Mouse (Mus musculus) adrenal gland, adult 2 months (tissue): Measurements from ENCODE around the gene Agap2. TPM values are rescaled to one million over a fixed set of nuclear protein-coding genes. Genes with fewer than 3 reads are reported as not detected.

ENCODE experiments used
- DNase-seq: peaks from one replicate; pipeline ENCODE4 v3.0.0; 2021
- long read RNA-seq: library from polyadenylated mRNA; stranded (forward); transcript quantifications from one replicate; pipeline ENCODE4 v2.0.0, GENCODE M21; 2021
- polyA plus RNA-seq: library from polyadenylated mRNA; depleted of rRNA; stranded (reverse); fragments of >200 nt; gene quantifications from 2 replicates; pipeline ENCODE4 v1.2.3, GENCODE M21; 2012; rRNA removed
- total RNA-seq, 2 experiments: library from RNA; stranded (reverse); gene quantifications; 2 replicates each; pipeline ENCODE4 v1.2.3; 2021

Gene Agap2
- total RNA-seq (1 to 10 TPM; 2.2 to 3.8 TPM), polyA plus RNA-seq (8.7 and 9.8 TPM in 2 replicates)
- long read RNA-seq: 0 reads

DNA sequence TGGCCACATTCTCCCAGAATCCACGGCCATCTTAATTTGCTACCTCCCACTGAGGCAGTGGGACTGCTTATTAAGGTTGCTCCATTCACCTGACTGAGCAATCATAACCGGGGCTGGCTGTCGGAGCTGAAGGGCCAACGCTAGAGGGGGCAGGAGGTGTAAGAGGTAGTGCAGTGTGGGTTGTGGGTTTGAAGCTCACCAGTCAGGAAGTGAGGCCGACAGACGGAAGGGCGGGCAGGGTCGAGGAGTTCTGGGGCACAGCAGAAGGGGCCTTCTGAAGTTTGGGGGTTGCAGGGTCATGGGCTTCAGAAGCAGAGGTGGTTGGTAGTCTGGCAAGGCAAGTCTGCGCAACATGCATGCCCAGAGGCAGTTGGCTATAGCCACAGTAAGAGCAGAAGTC lies at the start of gene Agap2:
TSS of gene Agap2 (plus strand) at position 205 of the 400 bp plus-strand sequence.
- no peak for DNase-seq

- peak; percentile 94 for DNase-seq
Observed at GRCm38 (mm10) chr10:127030336-127031296, 44.5 kb upstream of the Agap2 start, which contains the start of gene Tsfm. Gene Tsfm (minus strand): TSS chr10:127030840.

- no peak for DNase-seq
Observed at GRCm38 (mm10) chr10:127033301-127033741, 41.8 kb upstream of the Agap2 start.

DNA sequence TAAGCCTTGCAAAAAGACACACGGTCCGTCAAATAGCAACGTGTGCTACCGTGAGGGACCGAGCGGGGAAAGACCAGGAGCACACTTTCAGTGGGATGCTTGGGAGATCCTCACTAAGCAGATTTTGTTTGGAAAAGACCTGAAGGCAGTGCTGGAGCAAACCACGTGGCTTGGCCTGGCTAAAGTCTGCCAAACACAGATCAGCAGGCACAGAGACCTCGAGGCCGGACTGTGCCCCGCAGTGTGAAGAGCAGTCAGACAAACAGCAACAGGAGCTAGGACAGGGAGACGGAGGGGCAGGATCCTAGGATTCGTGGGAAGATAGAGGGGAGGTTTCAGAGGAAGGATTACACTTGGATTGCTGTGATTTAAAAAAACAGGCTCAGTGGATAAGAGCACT lies 38.8 kb upstream of the Agap2 start:
- DNase-seq: no peak

- DNase-seq: no peak
Observed at GRCm38 (mm10) chr10:127037641-127038040, 37.4 kb upstream of the Agap2 start.

DNA sequence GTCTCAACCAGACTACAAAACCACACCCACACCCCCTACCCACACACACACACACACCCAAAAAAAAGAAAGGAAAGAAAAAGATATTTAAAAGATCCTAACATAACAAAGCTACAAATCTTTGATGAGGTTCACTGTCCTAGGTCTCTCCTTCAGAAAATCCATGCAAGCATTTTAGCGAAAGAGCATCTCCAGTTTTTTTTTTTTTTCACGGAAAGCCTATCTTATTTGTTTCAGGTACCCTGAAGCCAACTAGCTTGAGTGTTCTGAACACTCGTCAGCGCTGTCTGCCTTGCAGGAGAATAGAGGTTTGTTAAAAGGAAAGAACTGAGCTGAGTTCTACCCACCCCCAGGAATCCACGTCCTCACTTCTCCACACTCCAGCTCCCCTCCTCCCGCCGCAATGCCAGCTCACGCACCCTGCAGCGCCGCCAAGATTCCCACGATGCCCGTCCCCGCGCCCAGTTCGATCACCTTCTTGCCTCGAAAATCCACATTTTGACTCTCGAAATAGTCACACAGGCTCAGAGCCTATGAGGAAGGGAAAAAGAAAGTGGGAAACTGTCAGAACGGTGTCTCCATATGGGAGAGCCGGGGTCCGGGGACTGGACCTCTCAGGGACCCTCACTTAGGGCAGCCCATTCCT lies 34.4 kb upstream of the Agap2 start:
- no peak for DNase-seq

DNA sequence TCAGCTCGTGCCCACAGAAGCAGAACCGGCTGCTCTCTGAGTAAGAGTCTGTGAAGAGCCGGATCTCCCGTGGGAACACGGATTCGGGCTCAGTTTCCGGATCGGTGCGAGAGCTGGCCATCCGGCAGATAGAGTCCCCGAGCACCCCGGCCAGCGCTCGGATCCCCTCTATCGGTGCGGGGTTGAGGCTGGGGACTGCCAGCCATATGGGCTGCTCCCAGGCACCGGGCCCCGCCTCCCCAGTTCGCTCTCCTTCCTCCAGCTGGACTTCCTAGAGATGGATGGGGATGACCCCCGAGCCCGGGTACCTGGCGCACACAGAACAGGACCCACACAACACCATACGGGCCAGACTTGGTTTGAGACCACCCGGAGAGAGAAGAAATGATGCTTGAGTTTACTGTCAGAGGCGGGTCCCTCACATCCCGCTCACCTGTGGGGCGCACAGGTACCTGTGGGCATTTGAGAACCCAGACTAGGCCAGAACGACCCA lies 33.8 kb upstream of the Agap2 start, which contains the start of the genes Mettl1 and Eef1akmt3:
TSS of gene Mettl1 (plus strand) at position 141 of the 493 bp plus-strand sequence.
TSS of gene Eef1akmt3 (minus strand) at position 240 of the 493 bp plus-strand sequence.
- peak; percentile 63 for DNase-seq

DNA sequence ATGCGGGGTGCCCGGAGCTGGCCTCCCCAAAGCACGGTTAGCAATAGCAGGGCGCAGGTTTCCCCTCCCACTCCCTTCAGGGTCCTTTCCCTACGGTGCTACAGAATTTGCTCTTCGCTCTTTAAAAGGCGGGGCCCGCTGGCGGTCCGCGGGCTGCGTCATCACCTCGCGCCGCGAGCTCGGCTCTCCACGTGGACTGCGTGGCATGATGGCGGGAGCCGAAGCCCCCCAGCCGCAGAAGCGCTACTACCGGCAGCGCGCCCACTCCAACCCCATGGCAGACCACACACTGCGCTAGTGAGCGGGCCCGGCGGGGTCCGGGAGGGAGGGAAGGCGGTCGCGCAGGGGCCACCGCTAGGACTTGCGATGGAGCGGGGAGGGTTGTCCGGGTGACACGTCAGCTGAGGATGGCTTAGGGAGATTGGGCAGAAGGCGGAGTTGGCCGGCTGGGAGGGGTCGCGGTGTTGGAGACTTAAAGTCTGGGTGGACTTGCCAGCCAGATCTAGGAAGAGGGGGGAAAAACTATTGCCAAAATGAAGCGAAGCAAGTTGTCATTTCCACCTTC lies 33.2 kb upstream of the Agap2 start:
- peak; percentile 92 for DNase-seq

GRCm38 (mm10) chr10:127042468-127043115 lies 32.5 kb upstream of the Agap2 start:
- DNase-seq: no peak

- no peak for DNase-seq
Observed at GRCm38 (mm10) chr10:127043187-127043586, 31.9 kb upstream of the Agap2 start.

- no peak for DNase-seq
Observed at GRCm38 (mm10) chr10:127047954-127048353, 27.1 kb upstream of the Agap2 start, which contains the start of gene Cyp27b1. Gene Cyp27b1 (plus strand): TSS chr10:127048250.

DNA sequence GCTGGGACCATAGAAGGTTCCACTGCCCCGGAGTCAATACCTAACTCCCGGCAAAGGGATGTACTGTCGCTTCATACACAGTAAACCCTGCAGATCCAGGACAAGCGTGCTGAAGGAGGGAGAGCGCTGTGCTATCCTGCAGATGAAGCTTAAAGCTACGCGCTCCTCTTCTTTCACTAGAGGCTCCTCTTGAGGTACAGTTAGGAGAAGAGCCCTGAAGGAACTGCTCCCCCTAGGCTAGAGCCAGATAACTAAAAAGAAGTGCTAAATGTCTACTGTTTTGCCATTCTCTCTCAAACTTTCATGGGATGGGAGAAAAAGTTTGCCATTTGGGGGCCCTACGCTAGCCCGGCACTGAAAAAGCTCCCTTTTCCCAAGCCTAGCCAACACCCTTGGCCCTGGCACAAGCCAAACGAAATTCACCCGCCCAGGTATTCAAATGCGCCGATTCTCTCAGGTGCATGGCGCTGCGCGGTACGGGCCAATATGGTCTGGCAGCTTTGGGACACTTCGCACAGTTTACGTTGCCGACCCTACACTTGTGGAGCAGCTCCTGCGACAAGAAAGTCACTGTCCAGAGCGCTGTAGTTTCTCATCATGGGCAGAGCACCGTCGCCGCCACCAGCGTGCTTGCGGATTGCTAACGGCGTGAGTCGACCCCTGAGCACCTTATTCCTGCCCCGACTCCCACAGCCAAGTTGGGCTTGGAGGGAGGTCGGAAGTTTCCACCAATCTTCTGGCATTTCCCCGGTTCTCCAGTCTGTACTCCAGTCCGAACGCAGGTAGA lies 26.3 kb upstream of the Agap2 start:
- DNase-seq: no peak

DNA sequence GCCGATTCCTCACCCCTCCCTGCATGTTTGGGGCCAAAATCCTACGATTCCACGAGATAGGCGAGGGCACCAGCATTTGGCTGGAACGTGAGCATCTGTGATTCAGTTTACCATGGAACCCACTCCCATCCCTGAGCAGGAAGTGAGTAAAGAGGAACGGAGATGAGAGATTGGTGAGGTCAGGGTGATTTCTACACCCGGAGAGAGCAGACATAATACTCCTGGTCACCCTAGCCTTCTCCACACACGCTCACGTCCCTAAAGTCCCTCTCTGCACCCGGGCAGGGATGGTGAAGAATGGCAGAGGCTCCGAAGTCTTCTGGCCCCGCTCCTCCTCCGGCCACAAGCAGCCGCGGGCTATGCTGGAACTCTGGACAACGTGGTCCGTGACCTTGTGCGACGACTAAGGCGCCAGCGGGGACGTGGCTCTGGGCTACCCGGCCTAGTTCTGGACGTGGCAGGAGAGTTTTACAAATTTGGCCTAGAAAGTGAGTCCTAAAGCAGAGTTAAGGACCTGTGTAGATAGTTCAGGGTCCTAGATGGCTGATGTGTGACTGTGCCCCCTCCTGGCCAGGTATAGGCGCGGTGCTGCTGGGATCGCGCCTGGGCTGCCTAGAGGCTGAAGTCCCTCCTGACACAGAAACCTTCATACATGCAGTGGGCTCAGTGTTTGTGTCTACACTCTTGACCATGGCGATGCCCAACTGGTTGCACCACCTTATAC lies 25.5 kb upstream of the Agap2 start:
- DNase-seq: no peak

DNA sequence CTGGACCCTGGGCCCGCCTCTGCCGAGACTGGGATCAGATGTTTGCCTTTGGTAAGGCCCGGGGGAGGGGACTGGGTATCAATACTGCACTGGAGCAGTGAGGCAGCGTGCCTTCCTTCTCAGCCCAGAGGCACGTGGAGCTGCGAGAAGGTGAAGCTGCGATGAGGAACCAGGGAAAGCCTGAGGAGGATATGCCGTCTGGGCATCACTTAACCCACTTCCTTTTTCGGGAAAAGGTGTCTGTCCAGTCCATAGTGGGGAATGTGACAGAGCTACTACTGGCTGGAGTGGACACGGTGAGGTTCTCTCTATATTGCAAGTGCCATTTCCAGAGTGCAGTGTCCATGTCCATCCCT lies 25.0 kb upstream of the Agap2 start:
- no peak for DNase-seq

GRCm38 (mm10) chr10:127054646-127055045 lies 20.4 kb upstream of the Agap2 start:
- DNase-seq: no peak

DNA sequence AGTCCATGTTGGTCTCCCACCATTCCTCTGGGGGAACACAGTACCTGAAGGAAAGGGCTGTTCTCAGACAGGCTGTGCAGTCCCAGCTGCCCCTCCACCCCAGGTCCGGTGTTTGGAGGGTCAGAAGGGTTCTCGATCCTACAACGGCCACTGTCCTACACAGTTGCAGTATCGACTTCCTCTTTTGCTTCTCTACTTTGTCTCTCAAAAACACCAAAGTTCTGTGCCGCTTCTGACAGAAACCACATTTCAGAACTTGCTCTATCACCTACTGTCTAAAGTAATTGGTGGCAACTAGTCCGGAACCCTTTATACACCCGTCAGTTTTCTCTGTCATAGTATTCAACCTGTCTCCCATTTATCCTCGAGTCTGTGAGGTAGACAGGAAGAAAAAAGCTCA lies 19.7 kb upstream of the Agap2 start:
- no peak for DNase-seq

DNA sequence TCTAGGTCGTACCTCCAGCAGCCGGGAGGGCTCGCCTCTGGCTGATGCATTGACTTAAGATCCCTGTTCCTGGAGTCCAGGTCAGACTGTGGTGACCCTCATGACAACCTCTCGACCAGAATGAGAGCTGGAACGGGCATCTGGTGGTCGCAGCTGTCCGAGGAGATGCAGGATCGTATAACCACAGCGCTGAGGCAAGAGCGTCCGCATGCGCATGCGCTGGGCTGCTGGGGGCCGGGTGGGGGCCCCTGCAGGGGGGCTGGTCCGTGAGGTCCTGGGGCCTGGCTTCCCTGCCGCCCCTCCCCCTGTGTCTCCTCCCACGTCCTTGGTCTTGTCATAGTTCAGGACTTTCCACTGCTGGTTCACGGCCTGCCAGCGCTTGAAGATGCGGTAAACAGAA lies 18.6 kb upstream of the Agap2 start:
- DNase-seq: no peak

- peak; percentile 82 for DNase-seq
Observed at GRCm38 (mm10) chr10:127058161-127058560, 16.9 kb upstream of the Agap2 start.

GRCm38 (mm10) chr10:127058708-127059107 lies 16.4 kb upstream of the Agap2 start:
- no peak for DNase-seq
